Mouse (Mus musculus): ENCODE results near the gene Tshz2. TPM values are rescaled to one million over a fixed set of nuclear protein-coding genes. Genes with fewer than 3 reads are reported as not detected.
A peak's percentile ranks its signal among the peaks of the same experiment; 100 is the strongest.

The Tshz2 gene
- polyA plus RNA-seq, 1 experiment from 2014 or later = 3.2 TPM

DNA sequence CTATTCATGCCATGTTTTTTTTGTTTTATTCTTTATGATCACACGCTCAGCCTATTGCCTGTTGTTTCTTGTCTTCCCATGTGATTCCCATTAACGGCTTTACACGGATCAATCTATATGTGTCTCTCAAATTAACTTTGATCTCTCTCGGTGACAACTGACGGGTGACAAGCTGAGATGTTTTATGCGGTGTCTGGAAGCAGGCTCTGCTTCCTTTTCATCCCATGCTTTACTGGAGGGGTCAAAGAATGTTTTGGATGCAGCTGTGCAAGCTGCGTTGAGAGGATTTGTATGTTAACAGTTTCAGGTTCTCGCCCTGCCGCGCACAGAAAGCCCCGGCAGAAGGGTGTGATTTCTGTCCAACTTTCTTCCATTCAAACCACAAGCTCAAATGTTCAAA lies 155.1 kb downstream of the Tshz2 start:
- Histone ChIP-seq H3K9ac (ENCODE audit: low read length) (no peak overlapping the region), H3K9me3 (replicated peaks; ENCODE audit: control insufficient read depth, low read length) (no peaks in the 10 kb centered on the region), H3K4me1 (ENCODE audit: control insufficient read depth, insufficient read depth, low read length) (peaks cover 20% of the 10 kb centered on the region), H3K27me3 (ENCODE audit: control insufficient read depth, insufficient read depth, low read length) (no peaks in the 10 kb centered on the region), H3K4me2 (ENCODE audit: low read depth, low read length) (no peak overlapping the region), H3K36me3 (ENCODE audit: control insufficient read depth, insufficient read depth) (no peaks in the 10 kb centered on the region), H3K27ac (ENCODE audit: low read length) (no peak overlapping the region), H3K4me3 (ENCODE audit: low read length) (no peak overlapping the region)
- ATAC-seq (replicated peaks; ENCODE audit: extremely low read depth, insufficient read depth, low FRiP score) = no peak
- 53% methylated on average over 11 of the region's 11 CpGs for WGBS

DNA sequence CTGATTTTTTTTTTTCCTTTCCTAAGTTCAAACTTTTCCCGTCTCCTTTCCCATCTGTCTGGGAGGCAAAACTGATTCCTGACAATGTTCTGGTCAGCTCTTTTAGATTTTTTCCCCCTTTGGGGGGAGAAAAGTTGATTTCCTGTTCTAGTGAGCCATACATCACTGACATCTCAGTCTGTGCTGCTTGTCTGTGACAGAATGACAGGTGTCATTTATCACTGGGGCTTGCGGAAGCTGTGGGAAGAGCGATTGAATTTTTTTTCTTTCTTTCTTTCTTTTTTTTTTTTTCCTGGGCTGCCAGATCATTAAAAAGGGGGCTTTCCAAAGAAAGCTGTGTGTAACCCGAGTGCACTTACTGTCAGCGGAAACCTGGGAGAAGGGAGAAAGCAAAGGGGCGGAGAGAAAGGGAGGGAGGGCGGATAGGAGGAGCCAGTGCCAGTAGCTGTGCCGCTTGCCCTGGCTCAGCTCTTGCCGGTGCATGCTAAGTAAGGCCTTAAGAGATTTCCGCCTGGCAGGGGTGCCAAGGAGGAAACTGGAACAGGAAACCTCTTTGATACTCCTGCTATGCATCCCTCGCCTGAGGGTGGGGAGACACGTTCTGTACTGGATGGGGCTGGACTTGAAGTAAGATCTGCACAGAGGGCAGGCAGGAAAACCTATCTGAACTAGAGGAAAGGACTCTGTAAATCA lies 157.8 kb downstream of the Tshz2 start:
- Histone ChIP-seq H3K27me3 (ENCODE audit: control insufficient read depth, insufficient read depth, low read length) (no peaks in the 10 kb centered on the region), H3K27ac (ENCODE audit: low read length) (peak overlapping the region; percentile 65), H3K36me3 (ENCODE audit: control insufficient read depth, insufficient read depth) (no peaks in the 10 kb centered on the region), H3K4me1 (ENCODE audit: control insufficient read depth, insufficient read depth, low read length) (peaks cover 11% of the 10 kb centered on the region), H3K4me2 (ENCODE audit: low read depth, low read length) (peak overlapping the region; percentile 70), H3K4me3 (ENCODE audit: low read length) (peak overlapping the region; percentile 40), H3K9ac (ENCODE audit: low read length) (0 out of 2 replicates have a peak overlapping the region, but pooled peaks have one; percentile 48), H3K9me3 (replicated peaks; ENCODE audit: control insufficient read depth, low read length) (no peaks in the 10 kb centered on the region)
- WGBS = 4% methylated on average over 12 of the region's 12 CpGs
- ATAC-seq (replicated peaks; ENCODE audit: extremely low read depth, insufficient read depth, low FRiP score) = peak; percentile 79

DNA sequence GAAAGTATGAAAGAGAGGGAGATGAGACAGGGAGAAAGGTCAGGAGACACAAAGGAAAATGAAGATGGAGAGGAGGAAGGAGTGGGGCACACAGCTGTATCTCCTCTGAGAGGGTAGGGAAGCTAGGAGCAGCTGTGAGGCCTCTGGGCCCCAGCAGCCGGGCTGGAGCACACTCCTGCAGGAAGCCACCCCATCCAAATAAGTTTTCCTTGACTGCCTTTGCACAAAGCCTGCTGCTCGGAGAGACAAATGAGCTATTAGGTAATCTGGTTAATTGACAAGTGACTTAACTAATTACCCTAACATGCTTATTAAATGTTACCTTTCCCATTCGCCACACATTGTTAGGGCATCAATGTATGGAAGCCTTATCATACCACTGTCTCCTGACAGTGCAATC lies 159.9 kb downstream of the Tshz2 start:
- no peaks in the 10 kb centered on the region for H3K9me3 ChIP-seq (replicated peaks; ENCODE audit: control insufficient read depth, low read length)
- ATAC-seq (replicated peaks; ENCODE audit: extremely low read depth, insufficient read depth, low FRiP score) = no peak
- H3K4me3 ChIP-seq (ENCODE audit: low read length) = no peak overlapping the region
- WGBS = 79% methylated on average over 3 of the region's 3 CpGs
- no peak overlapping the region; the same call in 1 of the 2 replicates for H3K27ac ChIP-seq (ENCODE audit: low read length)
- H3K9ac ChIP-seq (ENCODE audit: low read length) = no peak overlapping the region
- H3K4me1 ChIP-seq (ENCODE audit: control insufficient read depth, insufficient read depth, low read length) = peaks cover 6% of the 10 kb centered on the region
- H3K36me3 ChIP-seq (ENCODE audit: control insufficient read depth, insufficient read depth) = no peaks in the 10 kb centered on the region
- H3K4me2 ChIP-seq (ENCODE audit: low read depth, low read length) = no peak overlapping the region
- no peaks in the 10 kb centered on the region for H3K27me3 ChIP-seq (ENCODE audit: control insufficient read depth, insufficient read depth, low read length)

- H3K4me3 ChIP-seq (ENCODE audit: low read length) = no peak overlapping the region
- H3K27me3 ChIP-seq (ENCODE audit: control insufficient read depth, insufficient read depth, low read length) = no peaks in the 10 kb centered on the region
- H3K4me2 ChIP-seq (ENCODE audit: low read depth, low read length) = no peak overlapping the region
- ATAC-seq (replicated peaks; ENCODE audit: extremely low read depth, insufficient read depth, low FRiP score) = no peak
- H3K9me3 ChIP-seq (replicated peaks; ENCODE audit: control insufficient read depth, low read length) = no peaks in the 10 kb centered on the region
- no peak overlapping the region for H3K27ac ChIP-seq (ENCODE audit: low read length)
- no peak overlapping the region for H3K9ac ChIP-seq (ENCODE audit: low read length)
- 90% methylated on average over 6 of the region's 6 CpGs for WGBS
- no peaks in the 10 kb centered on the region for H3K36me3 ChIP-seq (ENCODE audit: control insufficient read depth, insufficient read depth)
- H3K4me1 ChIP-seq (ENCODE audit: control insufficient read depth, insufficient read depth, low read length) = no peaks in the 10 kb centered on the region
These were observed 169.4 kb downstream of the Tshz2 start for GRCm38 (mm10) chr2:169802241-169802640.

DNA sequence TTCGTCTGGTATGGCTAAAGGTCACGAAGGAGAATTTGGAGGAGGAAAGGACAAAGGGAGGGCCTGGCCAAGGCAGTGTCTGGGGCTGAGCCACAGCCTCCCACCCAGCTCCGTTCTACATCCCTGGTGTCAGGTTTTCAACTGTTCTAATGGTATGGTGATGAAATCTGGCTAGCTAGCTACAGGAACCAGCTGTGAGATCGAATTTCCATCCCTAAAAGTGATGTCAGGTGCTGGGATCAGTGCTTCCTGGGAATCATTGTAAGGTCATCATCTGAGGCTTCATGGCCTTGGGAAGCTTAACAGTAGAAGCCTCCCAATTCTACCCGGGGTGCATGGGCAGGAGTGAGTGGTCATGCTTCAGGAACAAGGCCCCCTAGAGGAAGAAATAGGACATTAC lies 171.6 kb downstream of the Tshz2 start:
- 61% methylated on average over 5 of the region's 5 CpGs for WGBS
- no peak overlapping the region for H3K4me3 ChIP-seq (ENCODE audit: low read length)
- ATAC-seq (replicated peaks; ENCODE audit: extremely low read depth, insufficient read depth, low FRiP score) = no peak

DNA sequence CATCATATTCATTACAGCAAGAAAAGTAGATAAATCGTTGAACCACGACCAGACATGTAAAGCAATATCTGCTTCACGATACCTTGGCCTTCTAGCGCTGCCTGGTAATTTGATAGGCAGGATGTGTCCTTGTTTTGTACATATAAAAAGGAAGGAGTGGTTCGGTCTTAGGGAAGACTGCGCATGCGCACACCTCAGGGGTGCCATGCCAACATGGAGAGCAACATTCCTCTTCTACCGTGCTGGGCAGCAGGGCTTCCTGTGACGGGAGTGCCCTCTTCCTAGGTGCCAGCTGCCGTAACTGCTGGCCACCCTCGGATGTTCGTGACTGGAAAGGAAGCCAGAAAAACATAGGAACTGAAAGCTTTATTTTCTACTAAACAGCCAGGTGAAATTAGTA lies 172.7 kb downstream of the Tshz2 start:
- 87% methylated on average over 12 of the region's 12 CpGs for WGBS
- H3K4me1 ChIP-seq (ENCODE audit: control insufficient read depth, insufficient read depth, low read length) = no peaks in the 10 kb centered on the region
- H3K9me3 ChIP-seq (replicated peaks; ENCODE audit: control insufficient read depth, low read length) = no peaks in the 10 kb centered on the region
- H3K9ac ChIP-seq (ENCODE audit: low read length) = no peak overlapping the region
- no peaks in the 10 kb centered on the region for H3K27me3 ChIP-seq (ENCODE audit: control insufficient read depth, insufficient read depth, low read length)
- no peak for ATAC-seq (replicated peaks; ENCODE audit: extremely low read depth, insufficient read depth, low FRiP score)
- no peak overlapping the region for H3K27ac ChIP-seq (ENCODE audit: low read length)
- no peaks in the 10 kb centered on the region for H3K36me3 ChIP-seq (ENCODE audit: control insufficient read depth, insufficient read depth)
- H3K4me2 ChIP-seq (ENCODE audit: low read depth, low read length) = no peak overlapping the region
- H3K4me3 ChIP-seq (ENCODE audit: low read length) = no peak overlapping the region

More for the DNA sequence above, 171.6 kb downstream of the Tshz2 start:
- Histone ChIP-seq H3K27ac (ENCODE audit: low read length) (no peak overlapping the region), H3K4me2 (ENCODE audit: low read depth, low read length) (no peak overlapping the region), H3K9me3 (replicated peaks; ENCODE audit: control insufficient read depth, low read length) (no peaks in the 10 kb centered on the region), H3K9ac (ENCODE audit: low read length) (no peak overlapping the region), H3K4me1 (ENCODE audit: control insufficient read depth, insufficient read depth, low read length) (no peaks in the 10 kb centered on the region), H3K36me3 (ENCODE audit: control insufficient read depth, insufficient read depth) (no peaks in the 10 kb centered on the region), H3K27me3 (ENCODE audit: control insufficient read depth, insufficient read depth, low read length) (no peaks in the 10 kb centered on the region)

DNA sequence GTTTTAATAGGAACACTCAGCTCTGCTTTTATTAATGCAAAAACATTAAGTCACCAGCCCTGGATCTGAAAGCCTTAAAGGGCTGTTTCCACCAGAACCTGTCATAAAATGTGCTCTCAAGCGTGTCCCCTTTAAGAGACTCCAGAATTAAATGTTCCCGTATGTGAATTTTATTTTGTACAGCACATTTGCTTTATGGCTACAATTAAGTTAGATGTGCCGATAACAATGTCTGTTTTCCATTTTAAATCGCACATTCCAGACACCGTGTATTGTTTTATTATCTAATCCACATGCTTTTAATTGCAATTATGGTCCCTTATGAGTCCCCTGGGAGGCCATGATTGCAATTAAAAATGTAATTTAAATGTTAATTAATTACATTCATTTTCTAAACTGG lies 178.8 kb downstream of the Tshz2 start:
- Histone ChIP-seq H3K9me3 (replicated peaks; ENCODE audit: control insufficient read depth, low read length) (no peaks in the 10 kb centered on the region), H3K36me3 (ENCODE audit: control insufficient read depth, insufficient read depth) (no peaks in the 10 kb centered on the region), H3K27me3 (ENCODE audit: control insufficient read depth, insufficient read depth, low read length) (no peaks in the 10 kb centered on the region), H3K9ac (ENCODE audit: low read length) (no peak overlapping the region), H3K4me1 (ENCODE audit: control insufficient read depth, insufficient read depth, low read length) (no peaks in the 10 kb centered on the region), H3K4me2 (ENCODE audit: low read depth, low read length) (no peak overlapping the region), H3K4me3 (ENCODE audit: low read length) (no peak overlapping the region), H3K27ac (ENCODE audit: low read length) (no peak overlapping the region)
- WGBS = 87% methylated on average over 5 of the region's 5 CpGs
- ATAC-seq (replicated peaks; ENCODE audit: extremely low read depth, insufficient read depth, low FRiP score) = no peak

DNA sequence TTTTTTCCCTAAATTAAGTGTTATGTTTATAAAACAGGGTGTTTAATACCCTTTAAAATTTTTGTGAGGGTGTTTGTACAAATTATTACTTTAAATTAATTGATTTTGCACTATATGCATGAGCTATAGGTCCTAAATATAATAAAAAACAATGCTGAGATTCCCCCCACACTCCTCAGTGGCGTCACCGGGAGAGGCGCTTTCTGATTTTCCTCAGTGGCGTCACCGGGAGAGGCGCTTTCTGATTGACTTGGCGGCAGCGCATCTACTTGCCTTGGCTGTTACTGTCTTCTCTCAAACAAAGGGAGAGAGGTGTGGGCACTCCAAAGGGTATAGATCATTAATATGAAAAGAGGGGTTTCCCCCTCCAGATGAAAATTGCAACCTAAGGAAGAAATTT lies 179.2 kb downstream of the Tshz2 start:
- 90% methylated on average over 8 of the region's 8 CpGs for WGBS
- H3K27ac ChIP-seq (ENCODE audit: low read length) = no peak overlapping the region
- no peak overlapping the region for H3K4me2 ChIP-seq (ENCODE audit: low read depth, low read length)

DNA sequence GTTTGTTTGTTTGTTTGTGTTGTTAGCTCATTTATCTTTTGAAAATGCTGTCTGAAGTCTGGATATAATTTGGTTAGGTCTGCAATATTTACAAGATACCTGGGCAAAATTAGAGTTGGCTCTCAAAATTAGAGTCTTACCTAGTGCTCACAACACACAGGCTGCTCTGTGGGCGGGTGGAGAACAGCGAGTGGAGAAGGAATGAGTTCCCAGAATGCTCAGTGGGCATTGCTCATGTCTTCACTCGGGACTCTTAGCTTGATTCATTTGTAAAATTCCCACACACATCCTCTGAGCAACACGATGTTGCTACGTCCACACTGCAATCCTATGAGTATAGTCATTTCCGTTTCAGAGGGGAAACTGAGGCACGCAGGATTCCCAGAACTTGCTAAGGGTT lies 180.1 kb downstream of the Tshz2 start:
- Histone ChIP-seq H3K4me1 (ENCODE audit: control insufficient read depth, insufficient read depth, low read length) (no peaks in the 10 kb centered on the region), H3K9me3 (replicated peaks; ENCODE audit: control insufficient read depth, low read length) (no peaks in the 10 kb centered on the region), H3K27ac (ENCODE audit: low read length) (no peak overlapping the region), H3K9ac (ENCODE audit: low read length) (no peak overlapping the region), H3K36me3 (ENCODE audit: control insufficient read depth, insufficient read depth) (no peaks in the 10 kb centered on the region), H3K4me3 (ENCODE audit: low read length) (no peak overlapping the region), H3K27me3 (ENCODE audit: control insufficient read depth, insufficient read depth, low read length) (no peaks in the 10 kb centered on the region), H3K4me2 (ENCODE audit: low read depth, low read length) (no peak overlapping the region)
- WGBS = 82% methylated on average over 7 of the region's 7 CpGs
- ATAC-seq (replicated peaks; ENCODE audit: extremely low read depth, insufficient read depth, low FRiP score) = no peak

More for the DNA sequence above, 179.2 kb downstream of the Tshz2 start:
- no peak for ATAC-seq (replicated peaks; ENCODE audit: extremely low read depth, insufficient read depth, low FRiP score)
- no peak overlapping the region for H3K9ac ChIP-seq (ENCODE audit: low read length)
- H3K27me3 ChIP-seq (ENCODE audit: control insufficient read depth, insufficient read depth, low read length) = no peaks in the 10 kb centered on the region
- no peaks in the 10 kb centered on the region for H3K4me1 ChIP-seq (ENCODE audit: control insufficient read depth, insufficient read depth, low read length)
- no peaks in the 10 kb centered on the region for H3K36me3 ChIP-seq (ENCODE audit: control insufficient read depth, insufficient read depth)
- no peaks in the 10 kb centered on the region for H3K9me3 ChIP-seq (replicated peaks; ENCODE audit: control insufficient read depth, low read length)
- no peak overlapping the region for H3K4me3 ChIP-seq (ENCODE audit: low read length)
